Mouse (Mus musculus) c-Kit-positive CD71-positive TER-119-negative erythroid progenitor cells, embryonic 14.5 days (primary cell): ENCODE results near the gene Fam189a1.

Source experiments
- DNase-seq: peaks from one replicate; pipeline ENCODE4 v3.0.0-alpha.2; 2013; ENCODE audit warnings: low read depth

The Fam189a1 gene

DNA sequence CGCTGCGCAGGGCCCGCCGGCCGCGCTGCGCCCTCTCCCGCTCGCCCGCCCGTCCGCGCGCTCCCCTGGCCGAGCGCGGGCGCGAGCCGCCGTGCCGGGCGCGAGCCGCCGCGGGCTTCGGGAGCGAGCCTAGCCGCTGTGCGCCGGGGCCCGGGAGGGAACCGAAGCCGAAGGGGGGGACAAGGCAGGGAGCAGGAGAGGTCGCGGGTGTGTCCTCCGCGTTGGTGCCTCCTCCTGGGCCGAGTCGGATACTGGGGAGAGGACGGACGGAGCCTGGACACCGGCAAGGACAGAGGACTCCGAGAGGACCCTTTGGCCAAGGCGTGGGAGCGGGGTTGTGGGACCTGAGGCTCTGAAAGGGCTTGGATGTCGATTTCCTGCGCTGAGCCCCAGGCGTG lies at the start of gene Fam189a1:
Gene Fam189a1 (minus strand): TSS at position 57 of the 398 bp plus-strand sequence.
- no peak for DNase-seq

DNA sequence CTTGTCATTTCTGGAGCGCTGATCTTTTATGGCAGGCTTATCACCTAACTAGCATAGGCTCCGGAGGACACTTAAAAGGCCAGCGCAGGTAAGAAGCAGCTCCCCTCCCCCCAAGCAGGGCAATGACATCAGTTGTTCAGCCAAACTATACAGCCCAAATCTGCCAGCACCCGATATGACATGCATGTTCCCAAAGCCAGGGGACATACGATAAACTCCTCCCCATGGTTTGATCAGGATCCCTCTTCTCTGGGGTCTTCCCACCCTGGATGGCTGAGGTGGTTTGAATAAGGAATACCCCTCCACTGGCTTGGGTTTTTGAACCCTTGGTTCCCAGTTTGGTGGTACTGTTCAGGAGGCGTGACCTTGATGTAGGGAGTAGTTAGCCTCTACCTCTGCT lies 49.7 kb upstream of the Fam189a1 start:
- DNase-seq = no peak

DNA sequence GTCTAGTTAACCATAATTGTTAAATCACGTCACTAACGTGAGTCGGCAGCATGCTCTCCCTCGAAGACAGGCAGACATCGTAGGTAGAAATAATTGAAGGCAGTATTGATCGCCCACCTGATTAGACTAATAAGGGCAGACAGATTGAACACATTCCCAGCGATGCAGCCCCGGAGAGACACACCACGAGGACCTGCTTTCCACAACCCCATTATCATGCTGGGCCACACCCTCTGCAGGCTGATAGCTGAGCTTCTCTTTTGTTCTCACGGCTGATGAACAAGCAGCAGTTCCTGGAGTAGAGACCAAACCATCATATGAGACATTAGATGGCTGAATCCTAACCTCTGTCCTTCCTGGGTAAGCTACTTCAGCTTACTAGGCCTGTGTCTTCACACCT lies 46.3 kb upstream of the Fam189a1 start:
- no peak for DNase-seq

DNA sequence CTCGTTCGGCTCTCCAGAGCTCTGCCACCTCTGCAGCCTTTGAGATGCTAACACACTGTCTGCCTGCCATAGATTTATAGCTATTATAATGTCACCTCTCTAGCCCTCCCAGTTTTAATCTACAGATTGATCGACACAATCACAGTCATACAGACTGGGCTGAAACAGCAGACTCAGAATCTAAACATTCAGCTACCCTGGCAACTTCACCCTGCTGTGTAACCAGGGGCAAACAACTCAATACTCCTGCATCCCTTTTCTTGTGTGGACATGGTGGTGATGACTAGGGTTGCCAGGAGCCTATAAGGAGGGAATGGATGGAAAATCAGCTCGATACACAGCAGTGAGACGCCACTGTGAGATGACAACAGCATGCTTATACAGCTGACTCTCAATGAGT lies 24.3 kb upstream of the Fam189a1 start:
- DNase-seq = no peak

DNA sequence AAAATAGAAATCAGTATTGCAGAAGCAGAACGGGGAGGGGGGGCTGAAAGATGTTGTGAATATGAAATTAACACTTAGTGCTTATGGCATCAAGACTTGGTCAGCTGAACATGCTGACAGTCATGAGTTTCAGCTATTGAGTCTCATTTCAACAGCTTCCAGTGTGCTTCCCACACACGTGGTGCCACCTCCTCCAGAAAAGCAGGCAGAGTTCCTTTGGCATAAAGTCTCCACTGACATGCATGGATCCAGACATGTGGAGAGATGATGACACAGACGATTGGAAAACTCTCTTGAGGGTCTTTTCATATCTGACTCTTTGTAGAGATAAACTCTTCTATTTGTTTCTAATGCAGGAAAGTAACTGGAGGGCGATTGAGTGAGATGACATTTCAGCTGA lies 14.4 kb upstream of the Fam189a1 start:
- no peak for DNase-seq

DNA sequence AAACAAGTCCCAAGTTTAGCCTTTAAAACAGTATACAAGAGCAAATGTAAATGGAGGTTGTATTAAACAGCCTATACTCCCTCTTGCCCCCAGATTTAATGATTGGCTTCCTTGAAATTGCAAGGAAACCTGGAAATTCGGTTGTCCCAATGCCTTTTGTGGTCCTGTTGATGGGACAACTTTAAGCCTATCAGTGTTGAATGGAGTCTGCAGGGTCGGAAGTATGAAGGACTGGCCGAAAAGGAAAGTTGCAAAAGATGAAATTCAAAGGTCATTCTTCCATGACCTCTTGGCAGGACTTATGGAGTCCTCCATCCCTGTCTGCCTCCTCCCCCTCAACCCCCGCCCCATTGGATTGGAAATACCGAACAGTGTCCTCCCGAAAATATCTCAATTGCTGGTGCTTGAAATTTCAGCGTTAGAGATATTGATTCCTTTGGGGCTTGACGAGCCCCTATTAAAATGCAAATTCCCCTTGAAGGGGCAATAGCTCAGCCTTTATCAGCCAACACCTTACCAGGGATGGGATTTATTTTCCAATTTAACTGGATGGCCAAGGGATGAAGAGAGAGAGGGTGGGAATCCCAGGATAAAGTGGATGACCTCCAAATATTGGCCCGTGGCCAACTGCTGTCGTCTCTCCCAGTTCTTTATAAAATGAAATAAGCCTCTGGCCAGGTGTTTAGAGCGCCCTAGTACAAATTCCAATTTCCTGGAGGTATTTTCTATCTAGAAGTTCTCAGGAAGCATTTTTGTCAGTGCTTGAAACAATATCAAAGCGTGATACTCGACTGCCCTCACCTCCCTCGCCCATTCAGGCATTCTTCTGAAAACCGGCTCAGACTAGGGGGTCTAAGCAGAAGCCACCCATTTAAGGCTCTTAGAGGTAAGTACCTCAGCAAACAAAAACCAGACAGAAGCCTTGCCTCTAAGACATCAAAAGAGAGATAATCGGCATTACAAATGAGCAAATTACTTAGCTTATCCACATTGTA lies 958 bp upstream of the Fam189a1 start:
- DNase-seq = no peak

DNA sequence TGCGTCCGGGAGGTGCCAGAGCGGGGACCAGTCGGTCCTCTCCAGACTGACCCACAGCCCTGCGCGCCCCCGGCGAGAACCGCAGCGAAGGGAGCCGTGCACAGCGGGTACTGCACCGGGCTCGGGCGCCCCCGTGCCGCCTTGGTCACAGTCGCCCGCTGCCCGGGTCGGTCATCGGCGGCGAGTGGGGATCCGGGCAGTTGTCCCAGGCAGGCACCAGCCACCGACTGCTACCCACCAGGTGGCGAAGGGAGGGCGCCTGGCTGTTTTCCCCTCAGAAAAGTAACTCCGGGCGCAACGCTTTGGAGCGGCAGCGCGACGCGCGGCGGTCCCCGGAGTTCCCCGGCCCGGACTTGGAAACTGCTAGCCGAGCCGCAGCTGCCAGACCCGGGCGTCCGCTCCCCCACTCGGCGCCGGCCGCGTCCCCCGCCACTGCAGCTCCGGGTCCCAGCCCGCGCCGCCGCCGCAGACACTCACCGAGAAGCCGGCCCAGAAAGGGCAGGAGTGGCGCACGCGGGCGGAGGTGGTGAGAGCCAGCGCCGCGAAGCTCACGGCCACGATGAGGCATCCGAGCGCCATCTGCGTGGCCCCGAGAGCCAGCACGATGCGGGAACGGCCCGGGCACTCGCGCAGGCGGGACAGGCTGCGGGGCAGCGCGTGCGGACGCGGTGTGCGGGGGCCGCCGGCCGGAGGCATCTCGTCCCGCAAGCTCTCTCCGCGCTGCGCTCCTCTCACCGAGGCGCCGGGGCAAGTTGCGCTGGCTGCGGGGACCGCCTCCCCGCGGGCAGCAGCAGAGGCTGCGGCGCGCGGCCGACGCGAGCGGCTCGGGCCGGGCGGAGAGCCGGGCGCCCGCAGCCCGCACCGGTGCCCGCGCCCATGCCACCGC lies 499 bp downstream of the Fam189a1 start:
- DNase-seq = no peak

DNA sequence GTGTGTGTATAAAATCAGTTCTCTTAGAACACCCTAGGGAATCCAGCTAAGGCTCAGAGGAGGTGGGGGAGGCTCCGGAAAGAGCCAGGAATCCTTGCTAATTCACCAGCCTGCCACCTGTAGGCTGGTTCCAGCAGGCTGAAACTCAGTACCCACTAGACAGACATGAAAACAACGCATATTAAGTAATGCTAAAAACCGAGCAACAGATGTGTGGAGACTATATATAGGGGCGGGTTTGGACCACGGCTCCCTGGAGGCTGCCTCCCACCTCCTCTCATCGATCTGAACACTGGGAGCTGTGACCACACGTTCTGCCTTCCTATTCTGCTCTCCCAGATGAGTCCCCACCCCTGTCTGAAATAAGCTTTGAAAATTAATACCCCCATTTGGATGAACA lies 1.8 kb downstream of the Fam189a1 start:
- no peak for DNase-seq

DNA sequence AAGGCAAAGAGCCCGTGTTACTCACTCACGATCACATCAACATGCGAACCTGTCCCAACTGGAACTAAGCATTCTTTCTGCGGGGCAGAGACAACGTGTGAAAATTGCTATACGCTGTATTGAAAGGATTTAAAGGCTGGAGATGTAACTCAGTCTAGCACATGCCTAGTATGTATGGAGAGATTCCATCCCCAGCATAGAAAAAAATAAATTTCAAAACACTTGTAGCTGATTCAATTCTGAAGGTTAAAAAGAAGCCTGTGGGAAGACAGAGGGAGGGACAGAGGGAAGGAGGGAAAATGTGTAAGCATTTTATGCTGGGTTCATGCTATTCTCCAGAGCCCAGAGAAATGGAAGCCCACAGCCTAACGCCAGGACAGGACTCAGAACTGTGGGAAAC lies 2.5 kb downstream of the Fam189a1 start:
- DNase-seq = no peak

DNA sequence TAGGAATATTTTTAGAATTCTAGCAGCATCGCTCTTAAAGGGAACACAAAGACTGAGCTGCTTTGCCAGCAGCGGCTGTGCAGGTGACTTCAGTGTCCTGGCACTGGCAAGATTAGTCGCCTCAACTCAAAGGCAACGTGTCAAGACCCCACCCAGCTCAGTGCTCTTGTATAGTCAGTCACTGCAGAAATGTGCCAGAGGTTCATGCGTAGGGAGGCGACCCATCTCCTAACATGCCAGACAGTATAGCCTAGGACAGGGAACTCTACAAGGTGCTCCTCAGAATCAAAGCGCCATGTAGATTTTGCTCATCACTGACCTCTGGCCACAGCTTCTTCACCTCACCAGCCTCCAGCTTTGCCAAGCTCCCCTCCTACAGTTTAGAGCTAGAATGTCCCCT lies 4.8 kb downstream of the Fam189a1 start:
- no peak for DNase-seq

DNA sequence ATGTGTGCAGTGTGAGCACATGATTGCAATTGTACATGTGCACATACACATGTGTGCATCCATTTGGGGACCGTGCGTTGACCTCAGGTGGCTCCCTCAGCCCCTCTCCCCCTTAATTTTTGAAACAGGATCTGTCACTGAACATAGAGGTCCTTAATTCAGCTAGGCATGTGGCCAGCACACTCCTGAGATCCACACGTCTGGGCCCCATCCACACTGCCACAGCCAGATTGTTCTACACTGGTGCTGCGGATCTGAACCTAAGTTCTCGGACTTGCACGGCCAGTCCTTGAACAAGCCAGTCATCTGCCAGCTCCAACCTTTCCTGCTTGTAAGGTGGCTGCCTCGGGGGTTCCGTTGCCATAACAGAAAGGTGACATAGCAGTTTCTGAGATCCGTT lies 7.3 kb downstream of the Fam189a1 start:
- DNase-seq = no peak

DNA sequence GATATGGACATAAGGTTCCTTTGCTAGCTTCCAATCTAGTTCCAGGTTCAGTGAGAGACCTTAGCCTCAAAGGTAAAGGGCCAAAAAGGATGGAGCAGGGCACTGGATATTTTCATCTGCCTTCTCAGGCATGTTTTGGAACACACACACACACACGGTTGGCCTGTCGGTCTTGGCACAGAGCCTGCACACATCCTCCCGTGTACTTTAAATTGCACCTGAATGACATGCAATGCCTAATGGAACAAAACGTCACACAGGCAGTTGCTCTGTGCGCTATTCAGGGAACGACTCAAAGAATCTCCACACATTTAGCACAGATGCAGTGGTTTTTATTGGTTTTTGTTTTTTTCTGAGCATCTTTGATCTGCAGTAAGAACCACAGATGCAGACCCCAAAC lies 11.5 kb downstream of the Fam189a1 start:
- DNase-seq = no peak

DNA sequence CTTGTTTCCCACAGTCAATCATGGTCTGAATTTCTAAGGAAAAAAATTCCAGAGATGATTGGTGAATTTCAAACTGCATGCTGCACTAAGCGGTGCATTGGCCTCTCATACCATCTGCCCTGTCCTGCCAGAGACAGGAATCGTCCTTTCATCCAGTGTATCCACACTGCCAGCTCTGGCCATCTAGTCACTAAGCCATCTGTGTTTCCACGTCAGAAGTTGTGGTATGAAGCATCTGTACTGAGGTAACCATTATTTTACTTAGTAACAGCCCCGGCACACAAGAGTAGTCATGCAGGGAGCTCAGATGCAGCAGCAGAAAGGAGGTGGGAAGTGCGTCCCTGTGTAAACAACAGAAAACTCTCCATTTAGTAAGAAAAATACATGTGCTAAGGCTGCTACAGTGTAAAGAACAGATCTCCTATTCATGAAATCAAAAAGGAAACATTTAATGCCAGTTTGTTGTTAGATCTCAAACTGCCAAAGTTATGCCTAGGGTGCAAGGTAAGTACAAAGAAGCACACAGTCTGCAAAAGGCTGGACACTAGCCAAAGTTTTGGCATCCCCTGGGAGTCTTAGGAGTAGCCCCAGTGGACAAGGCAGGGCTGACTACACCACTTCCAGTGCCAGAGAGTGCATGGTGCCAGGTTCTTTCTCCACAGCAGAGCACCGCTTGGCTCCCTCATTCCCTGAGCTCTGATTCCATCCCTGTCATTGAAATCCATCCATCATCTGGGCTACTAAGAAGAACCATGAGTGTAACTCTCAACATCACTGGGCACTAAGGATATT lies 14.3 kb downstream of the Fam189a1 start:
- DNase-seq = no peak

DNA sequence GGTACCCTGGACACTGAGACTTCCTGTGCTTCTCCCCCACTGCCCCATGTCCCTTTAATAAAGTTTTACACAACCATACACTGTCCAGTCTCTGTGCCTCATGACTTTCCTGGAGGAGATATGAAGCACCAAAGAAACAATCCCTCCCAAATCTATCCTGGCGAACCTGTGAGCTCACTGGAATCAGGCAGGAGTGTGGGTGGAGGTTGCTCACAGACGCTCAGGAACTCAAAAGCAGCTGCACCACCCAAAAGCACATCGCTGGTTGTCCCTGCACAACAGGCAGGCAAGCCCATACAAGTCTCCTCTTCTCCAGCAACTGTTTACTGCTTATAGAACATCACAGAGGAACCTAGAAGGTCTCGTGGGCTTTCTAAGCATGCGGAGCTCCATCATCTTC lies 15.5 kb downstream of the Fam189a1 start:
- DNase-seq = no peak

DNA sequence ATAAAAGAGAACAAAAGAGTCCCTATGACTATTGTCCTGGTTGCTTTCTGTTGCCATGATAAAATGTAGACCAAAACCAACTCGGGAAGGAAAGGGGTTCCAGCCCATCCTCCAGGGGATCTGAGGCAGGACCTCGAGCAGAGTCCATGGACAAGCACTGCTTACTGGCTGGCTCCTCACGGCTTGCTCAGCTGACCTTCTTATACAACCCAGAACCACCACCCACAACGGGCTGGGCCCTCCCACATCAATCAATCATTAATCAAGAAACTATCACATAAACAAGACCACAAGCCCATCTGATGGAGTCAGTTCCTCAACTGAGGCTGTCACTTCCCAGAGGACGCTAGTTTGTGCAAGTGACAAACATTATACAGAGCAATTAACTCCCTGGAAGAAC lies 16.3 kb downstream of the Fam189a1 start:
- DNase-seq = no peak

DNA sequence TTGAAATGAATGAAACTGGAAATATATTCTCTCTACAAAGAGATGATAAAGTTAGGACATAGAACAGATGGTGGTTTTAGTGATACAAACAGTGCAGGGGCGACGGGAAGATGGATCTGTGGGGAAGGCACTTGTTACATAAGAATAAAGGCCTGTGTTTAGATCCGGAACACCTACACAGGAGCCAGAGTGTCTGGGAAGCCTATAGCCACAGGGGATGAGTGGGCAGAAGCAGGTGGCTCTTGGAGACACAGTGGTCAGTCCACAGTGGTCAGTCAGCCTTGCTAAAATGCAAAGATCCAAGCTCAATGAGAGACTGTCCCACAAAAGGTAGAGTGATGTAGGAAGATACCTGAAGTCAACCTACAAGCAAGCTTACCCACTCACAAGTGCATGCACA lies 32.6 kb downstream of the Fam189a1 start:
- DNase-seq = no peak

DNA sequence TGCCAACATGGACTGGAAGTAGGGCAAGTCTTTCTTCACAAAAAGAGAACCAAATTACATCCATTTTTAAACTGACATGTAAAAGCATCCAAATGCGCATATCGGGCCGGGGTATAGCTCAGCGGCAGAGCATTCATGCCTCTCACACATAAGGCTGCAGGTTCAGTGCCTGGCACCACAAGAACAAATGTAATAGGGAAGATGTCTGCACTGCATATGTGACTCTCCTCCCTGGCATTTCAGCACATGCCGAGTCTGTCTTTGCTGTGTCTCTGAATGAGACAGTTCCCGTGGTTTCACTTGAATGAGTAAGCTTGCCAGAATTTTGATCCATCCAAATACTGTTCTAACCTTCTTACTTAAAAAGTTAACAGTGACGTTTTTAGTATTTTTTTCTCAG lies 39.5 kb downstream of the Fam189a1 start:
- DNase-seq = no peak

DNA sequence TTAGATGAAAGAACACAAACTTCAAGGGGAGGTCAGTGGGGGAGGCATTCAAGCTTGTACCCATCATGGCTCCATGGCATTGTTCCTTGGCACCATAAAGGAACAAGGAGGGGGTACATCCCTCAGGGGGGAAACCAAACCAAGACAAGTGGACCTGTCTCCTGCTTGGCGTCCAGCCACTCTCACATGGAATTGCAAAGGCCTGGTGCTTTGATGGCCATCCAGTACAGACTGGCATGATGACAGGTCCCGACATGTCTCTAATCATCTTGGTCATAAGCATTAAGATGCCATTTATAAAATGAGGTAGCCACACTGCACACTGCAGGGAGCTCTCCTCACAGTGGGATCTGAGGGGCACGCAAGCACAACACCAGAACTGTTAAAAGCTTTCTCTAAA lies 41.0 kb downstream of the Fam189a1 start:
- DNase-seq = no peak

DNA sequence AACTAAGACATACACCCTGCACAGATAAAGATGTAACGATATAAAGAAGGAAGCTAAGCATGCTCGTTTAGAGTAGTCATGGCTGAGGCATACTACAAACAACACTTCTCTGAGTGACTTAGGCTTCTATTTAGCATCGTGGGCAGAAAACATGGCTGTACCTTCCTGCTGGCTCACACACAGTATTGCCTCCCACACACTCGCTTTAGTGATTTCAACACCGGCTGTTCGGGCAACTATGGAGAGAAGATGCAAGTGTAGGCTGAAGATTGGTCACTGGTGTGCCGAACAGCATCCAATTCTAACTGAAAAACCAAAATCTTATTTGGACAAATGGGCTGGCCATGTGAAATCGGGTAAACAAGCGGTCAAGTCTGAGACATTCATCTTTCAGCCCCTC lies 44.7 kb downstream of the Fam189a1 start:
- DNase-seq = no peak

DNA sequence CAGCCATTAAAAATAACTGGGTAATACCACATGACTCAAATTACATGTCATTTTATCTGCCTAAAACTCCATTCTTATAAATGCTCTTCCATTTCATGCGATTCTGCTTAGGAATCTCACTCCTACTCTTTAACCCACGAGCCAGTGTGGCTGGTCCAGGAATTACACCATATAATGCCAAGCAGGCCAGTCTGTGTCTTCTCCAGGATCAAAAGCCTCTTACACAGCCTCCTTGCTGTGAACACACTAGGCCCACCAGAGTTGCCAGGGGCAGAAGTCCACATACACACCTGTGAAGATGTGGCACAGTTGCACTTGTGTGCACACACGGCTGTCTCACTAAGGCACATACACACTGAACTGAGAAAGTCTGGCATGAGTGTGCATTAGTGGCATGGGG lies 50.8 kb downstream of the Fam189a1 start:
- DNase-seq = no peak

DNA sequence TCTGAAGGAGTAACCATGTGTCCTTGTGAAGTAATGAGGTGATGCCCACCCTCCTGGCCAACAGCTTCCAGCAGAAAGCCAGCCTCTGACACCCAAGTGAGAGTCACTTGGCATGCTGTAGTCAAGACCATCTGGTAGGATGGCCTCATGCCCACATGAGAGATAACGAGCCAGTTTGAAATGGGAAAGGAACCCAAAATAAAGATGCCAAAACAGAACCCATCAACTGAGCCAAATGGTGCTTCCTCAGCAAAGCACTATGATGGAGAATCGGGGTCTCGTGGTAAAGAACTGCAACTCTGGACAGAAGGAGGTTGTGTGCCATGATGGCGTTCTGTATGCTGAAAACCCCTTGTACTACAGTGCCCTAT lies 51.3 kb downstream of the Fam189a1 start:
- DNase-seq = no peak
